Mouse (Mus musculus) cortical plate, adult 2 months (tissue): Measurements from ENCODE around the gene Ywhae. TPM values are rescaled to one million over a fixed set of nuclear protein-coding genes. Genes with fewer than 3 reads are reported as not detected.

Experiments used
- H3K27ac ChIP-seq: fragments of 200-500 bp; 2 replicates; pipeline ENCODE4 v1.5.1; 2012; ENCODE audit warnings: low read length, control low read depth, inconsistent platforms; ENCODE audit not compliant: insufficient read depth
- H3K4me1 ChIP-seq: fragments of 200-500 bp; 2 replicates; pipeline ENCODE4 v1.6.1; 2011; ENCODE audit warnings: low read length; ENCODE audit not compliant: control insufficient read depth, insufficient read depth
- H3K4me3 ChIP-seq: fragments of 200-500 bp; 2 replicates; pipeline ENCODE4 v1.5.1; 2011; ENCODE audit warnings: mild to moderate bottlenecking, low read length, control low read depth; ENCODE audit not compliant: insufficient read depth
- CTCF ChIP-seq: fragments of 200-500 bp; IDR thresholded peaks from 2 replicates; pipeline ENCODE4 v1.5.1; 2011; ENCODE audit warnings: mild to moderate bottlenecking, control low read depth, low read length; ENCODE audit not compliant: insufficient read depth; ENCODE audit errors: extremely low read depth
- POLR2A ChIP-seq: fragments of 200-500 bp; IDR thresholded peaks from 2 replicates; pipeline ENCODE4 v1.6.1; 2011; ENCODE audit warnings: mild to moderate bottlenecking, low read length, control low read depth; ENCODE audit not compliant: insufficient read depth; ENCODE audit errors: extremely low read depth
- polyA plus RNA-seq: library from polyadenylated mRNA; depleted of rRNA; stranded (reverse); fragments of >200 nt; gene quantifications from 2 replicates; pipeline ENCODE4 v1.2.3, GENCODE M21; 2012

Gene Ywhae
- polyA plus RNA-seq, 1 experiment, result 987 TPM

- Histone ChIP-seq H3K27ac (no peak overlapping the region), H3K4me1 (no peaks in the 10 kb centered on the region), H3K4me3 (no peak overlapping the region)
- no peak for TF ChIP-seq CTCF
- no peak for TF ChIP-seq POLR2A
These were observed 30.0 kb downstream of the Ywhae start for GRCm38 (mm10) chr11:75762708-75763107.

GRCm38 (mm10) chr11:75764521-75765023 is 31.9 kb downstream of the Ywhae start:
- Histone ChIP-seq H3K27ac (no peak overlapping the region), H3K4me1 (peaks cover under 1% of the 10 kb centered on the region; the same call in 1 of the 2 replicates), H3K4me3 (no peak overlapping the region)
- no peak for TF ChIP-seq CTCF
- no peak for TF ChIP-seq POLR2A

GRCm38 (mm10) chr11:75765161-75765560 is 32.5 kb downstream of the Ywhae start:
- no peak overlapping the region for H3K4me3 ChIP-seq
- no peak overlapping the region for H3K27ac ChIP-seq
- TF ChIP-seq POLR2A (no peak), CTCF (no peak)
- peaks cover 1% of the 10 kb centered on the region; the same call in 1 of the 2 replicates for H3K4me1 ChIP-seq

GRCm38 (mm10) chr11:75767014-75767413 is 34.3 kb downstream of the Ywhae start:
- TF ChIP-seq POLR2A (no peak), CTCF (no peak)
- peaks cover 1% of the 10 kb centered on the region; the same call in 1 of the 2 replicates for H3K4me1 ChIP-seq
- H3K27ac ChIP-seq, result no peak overlapping the region
- no peak overlapping the region for H3K4me3 ChIP-seq

- Histone ChIP-seq H3K27ac (no peak overlapping the region), H3K4me1 (peaks cover 1% of the 10 kb centered on the region; the same call in 1 of the 2 replicates), H3K4me3 (no peak overlapping the region)
- no peak for TF ChIP-seq CTCF
- TF ChIP-seq POLR2A, result no peak
These were observed 35.7 kb downstream of the Ywhae start for GRCm38 (mm10) chr11:75768091-75768989.

GRCm38 (mm10) chr11:75769206-75769605 is 36.5 kb downstream of the Ywhae start:
- Histone ChIP-seq H3K4me3 (0 out of 2 replicates have a peak overlapping the region, but pooled peaks have one; percentile 1), H3K4me1 (peaks cover 1% of the 10 kb centered on the region; the same call in 1 of the 2 replicates), H3K27ac (no peak overlapping the region)
- TF ChIP-seq CTCF (peak; percentile 58), POLR2A (no peak; the same call in 1 of the 2 replicates)

- Histone ChIP-seq H3K4me1 (peaks cover 1% of the 10 kb centered on the region; the same call in 1 of the 2 replicates), H3K27ac (no peak overlapping the region), H3K4me3 (no peak overlapping the region)
- TF ChIP-seq POLR2A, result no peak
- no peak for TF ChIP-seq CTCF
These were observed 39.9 kb downstream of the Ywhae start for GRCm38 (mm10) chr11:75772562-75772961.

DNA sequence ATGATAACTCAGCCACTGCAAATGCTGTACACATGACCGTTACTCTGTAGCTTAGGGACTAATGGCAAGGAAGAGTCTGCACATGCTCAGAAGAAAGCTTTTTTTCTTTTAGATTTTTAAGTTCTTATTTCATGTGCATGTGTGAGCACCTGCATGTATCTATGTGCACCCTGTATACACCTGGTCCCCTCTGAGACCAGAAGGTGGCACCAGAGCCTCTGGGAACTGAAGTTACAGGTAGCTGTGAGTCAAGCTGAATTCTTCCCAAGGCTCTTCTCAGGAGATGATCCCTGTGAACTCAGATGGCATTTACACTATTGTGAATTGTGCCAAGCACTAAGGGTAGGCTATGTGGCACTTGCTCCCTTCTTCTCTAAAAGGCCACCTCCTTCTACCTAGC is 43.2 kb downstream of the Ywhae start:
- Histone ChIP-seq H3K4me1 (no peaks in the 10 kb centered on the region), H3K27ac (no peak overlapping the region), H3K4me3 (no peak overlapping the region)
- TF ChIP-seq CTCF (no peak), POLR2A (no peak)

DNA sequence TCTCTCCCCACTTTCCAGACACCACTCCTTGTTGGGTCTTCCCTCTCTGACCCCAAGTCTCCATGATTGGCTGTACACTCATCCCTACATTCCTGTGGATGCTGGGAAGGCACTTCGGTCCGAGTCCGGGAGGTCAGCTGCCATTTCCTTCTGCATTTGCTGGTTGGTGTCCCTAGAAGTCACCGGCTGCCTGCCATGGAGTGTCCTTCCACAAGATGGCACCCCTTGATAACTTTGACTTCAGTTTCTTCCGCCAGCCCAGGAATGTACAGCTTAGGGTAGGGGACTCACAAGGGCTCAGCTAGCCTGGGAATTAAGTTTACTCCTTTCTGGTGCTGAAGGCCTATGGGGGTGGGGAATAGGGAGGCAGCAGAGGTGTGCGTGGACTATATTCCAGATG is 49.2 kb downstream of the Ywhae start:
- TF ChIP-seq CTCF (peak; percentile 91), POLR2A (no peak)
- Histone ChIP-seq H3K27ac (no peak overlapping the region), H3K4me1 (no peaks in the 10 kb centered on the region), H3K4me3 (no peak overlapping the region)

DNA sequence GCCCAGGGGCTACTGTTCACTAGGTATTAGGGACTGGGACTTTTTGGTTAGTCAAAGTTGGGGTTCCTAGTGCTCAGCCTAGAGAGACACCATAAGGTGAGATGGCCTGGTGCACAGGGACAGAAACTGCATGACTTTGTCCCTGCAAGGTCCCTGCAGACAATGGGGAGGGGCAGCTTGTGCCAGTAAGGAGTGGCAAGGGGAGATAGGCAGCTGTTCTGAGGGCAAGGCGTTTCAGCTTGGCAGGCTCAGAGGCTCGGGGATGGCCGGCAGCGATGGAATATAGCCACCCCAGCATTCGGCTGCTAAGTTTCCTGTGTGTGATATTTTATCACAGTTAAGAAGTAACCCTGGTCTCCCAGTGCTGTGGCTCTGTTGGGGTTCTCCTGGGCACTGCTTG is 51.1 kb downstream of the Ywhae start:
- Histone ChIP-seq H3K4me1 (no peaks in the 10 kb centered on the region), H3K27ac (no peak overlapping the region), H3K4me3 (no peak overlapping the region)
- TF ChIP-seq POLR2A (no peak), CTCF (no peak)

DNA sequence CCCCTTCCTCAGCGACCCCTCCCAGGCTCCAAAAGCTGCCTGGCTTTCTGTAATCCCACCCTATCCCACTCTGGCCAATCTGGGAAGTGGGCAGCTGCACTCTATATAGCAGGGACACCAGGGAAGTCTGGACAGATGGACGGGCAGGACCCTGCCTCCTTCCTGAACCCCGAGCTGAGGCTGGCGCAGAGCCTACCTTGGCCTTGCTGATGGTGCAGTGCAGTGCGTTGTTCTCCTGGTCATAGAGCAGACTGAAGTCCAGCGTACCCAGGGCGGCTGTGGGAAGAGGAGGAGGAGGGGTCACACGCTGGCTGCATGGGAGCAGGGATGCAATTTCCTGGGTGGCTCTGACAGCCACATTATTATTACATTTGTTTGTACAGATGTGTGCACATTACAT is 53.2 kb downstream of the Ywhae start:
- no peak overlapping the region for H3K27ac ChIP-seq
- no peak overlapping the region for H3K4me3 ChIP-seq
- no peaks in the 10 kb centered on the region for H3K4me1 ChIP-seq
- no peak for TF ChIP-seq CTCF
- no peak for TF ChIP-seq POLR2A
